Mouse (Mus musculus) ES-E14 (cell line): ENCODE measurements at regions not wholly inside any gene's neighbourhood (a gene's known extent, or its start where the extent isn't known, plus 50 kb on each side); places are given as distances from the start of the nearest gene placed in this dataset.

Experiments used
- DNase-seq: peaks from one replicate; pipeline ENCODE4 v3.0.0-alpha.2; 2013; ENCODE audit warnings: low read depth, low spot score
- H3K27ac ChIP-seq: 2 replicates; pipeline ENCODE4 v1.5.1; 2012; ENCODE audit warnings: low read depth, mild to moderate bottlenecking, low read length, moderate library complexity, mixed read lengths; ENCODE audit not compliant: poor library complexity, insufficient read depth, severe bottlenecking
- H3K36me3 ChIP-seq: 2 replicates; pipeline ENCODE4 v1.6.1; 2012; ENCODE audit warnings: mild to moderate bottlenecking, low read length, moderate library complexity, mixed read lengths; ENCODE audit not compliant: control insufficient read depth, poor library complexity, insufficient read depth, severe bottlenecking
- H3K4me1 ChIP-seq, 2 experiments: fragments of 150-350 bp in 1 of 2; sonication (generic) in 1 of 2; 2 replicates each; pipeline ENCODE4 v1.6.1; 2012; ENCODE audit warnings: low read length in 2 of 2, mild to moderate bottlenecking in 1 of 2, mixed read lengths in 1 of 2; ENCODE audit not compliant: control insufficient read depth in 2 of 2, insufficient read depth in 2 of 2, poor library complexity in 1 of 2
- H3K4me3 ChIP-seq, 2 experiments: fragments of 150-350 bp in 1 of 2; sonication (generic) in 1 of 2; 2 replicates each; pipeline ENCODE4 v1.5.1; 2012; ENCODE audit warnings: low read length in 2 of 2, low read depth in 1 of 2, mild to moderate bottlenecking in 1 of 2, mixed read lengths in 1 of 2; ENCODE audit not compliant: insufficient read depth in 1 of 2, poor library complexity in 1 of 2, severe bottlenecking in 1 of 2
- H3K9ac ChIP-seq: 2 replicates; pipeline ENCODE4 v1.6.1; 2012; ENCODE audit warnings: low read depth, mild to moderate bottlenecking, low read length, mixed read lengths; ENCODE audit not compliant: poor library complexity, insufficient read depth, severe bottlenecking
- H3K9me3 ChIP-seq: fragments of 150-350 bp; sonication (generic); 2 replicates; pipeline ENCODE4 v1.6.1; 2012; ENCODE audit warnings: low read depth, mild to moderate bottlenecking, low read length; ENCODE audit not compliant: control insufficient read depth, insufficient read depth
- CHD2 ChIP-seq: IDR thresholded peaks from 2 replicates; pipeline ENCODE4 v1.6.1; 2014; ENCODE audit warnings: mild to moderate bottlenecking, low read depth, low read length, inconsistent platforms
- HCFC1 ChIP-seq: IDR thresholded peaks from 2 replicates; pipeline ENCODE4 v1.6.1; 2012; ENCODE audit warnings: low read length, inconsistent platforms, borderline replicate concordance; ENCODE audit not compliant: insufficient read depth
- MAFK ChIP-seq: IDR thresholded peaks from 2 replicates; pipeline ENCODE4 v1.6.1; 2014; ENCODE audit warnings: mild to moderate bottlenecking, low read depth, low read length, inconsistent platforms; ENCODE audit not compliant: insufficient read depth
- ZC3H11A ChIP-seq: IDR thresholded peaks from 2 replicates; pipeline ENCODE4 v1.6.1; 2012; ENCODE audit warnings: low read depth, mild to moderate bottlenecking, inconsistent platforms, low read length, borderline replicate concordance
- ZNF384 ChIP-seq: IDR thresholded peaks from 2 replicates; pipeline ENCODE4 v1.6.1; 2012; ENCODE audit warnings: low read depth, low read length, inconsistent platforms
- in situ Hi-C, 2 experiments: fragments of 600-800 bp; cut with MboI; formaldehyde crosslinking; loops; one replicate each; pipeline ENCODE4 v1.15.1; 2025; ENCODE audit warnings: low sequenced_read_pairs in 2 of 2, inconsistent platforms in 1 of 2; ENCODE audit not compliant: unreplicated experiment in 2 of 2

DNA sequence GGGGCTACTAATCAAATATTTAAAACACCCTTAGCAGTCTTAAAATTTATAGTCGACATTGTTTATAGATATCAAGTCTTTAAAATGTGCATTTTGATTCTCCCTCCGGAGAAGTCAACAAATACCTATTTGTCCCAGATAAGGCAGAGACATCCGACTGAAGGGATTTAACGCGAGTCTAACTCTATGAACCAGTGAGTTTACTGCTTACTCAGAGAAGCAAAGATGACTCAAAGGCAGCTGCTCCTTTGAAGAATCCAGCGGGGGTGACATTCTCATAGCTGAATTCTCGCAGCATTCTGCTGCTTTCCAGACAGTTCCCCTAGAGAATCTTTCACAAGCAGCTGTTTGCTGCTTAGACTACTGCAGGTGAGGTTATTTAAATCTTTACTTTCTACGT lies 759.6 kb downstream of the Pdha2 start:
- Histone ChIP-seq H3K9ac (no peak overlapping the region), H3K4me1 (no peaks in the 10 kb centered on the region), H3K9me3 (no peaks in the 10 kb centered on the region), H3K36me3 (no peaks in the 10 kb centered on the region), H3K4me3 (no peak overlapping the region), H3K27ac (no peak overlapping the region)
- in situ Hi-C loops, result no loop called here
- no peak for TF ChIP-seq MAFK
- TF ChIP-seq ZNF384, result no peak
- TF ChIP-seq HCFC1, result no peak
- no peak for TF ChIP-seq ZC3H11A
- no peak for TF ChIP-seq CHD2
- DNase-seq, result no peak

DNA sequence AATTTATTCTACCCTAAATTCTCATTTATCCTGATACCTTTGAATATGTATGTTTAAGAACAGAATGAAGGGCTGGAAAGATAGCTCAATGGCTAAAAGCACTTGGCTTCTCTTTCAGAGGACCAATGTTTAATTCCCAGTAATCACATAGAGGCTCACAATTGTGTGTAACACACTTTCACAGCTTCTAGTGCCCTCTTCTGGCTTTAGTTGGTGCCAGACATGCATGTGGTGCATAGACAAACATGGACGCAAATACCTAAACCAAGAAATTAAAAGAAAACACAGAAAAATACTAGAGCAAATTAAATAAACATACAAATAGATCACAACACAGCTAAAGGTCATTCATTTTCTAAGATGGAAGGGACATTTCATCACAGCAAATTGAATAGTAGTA lies 761.0 kb downstream of the Pdha2 start:
- in situ Hi-C loops, result no loop called here
- no peak overlapping the region for H3K9ac ChIP-seq
- H3K9me3 ChIP-seq, result no peaks in the 10 kb centered on the region
- H3K4me3 ChIP-seq, result no peak overlapping the region
- TF ChIP-seq MAFK, result no peak
- no peak for TF ChIP-seq ZC3H11A
- no peak for TF ChIP-seq ZNF384
- TF ChIP-seq HCFC1, result no peak
- TF ChIP-seq CHD2, result no peak
- H3K4me1 ChIP-seq, result no peaks in the 10 kb centered on the region
- H3K27ac ChIP-seq, result no peak overlapping the region
- no peak for DNase-seq
- H3K36me3 ChIP-seq, result no peaks in the 10 kb centered on the region

DNA sequence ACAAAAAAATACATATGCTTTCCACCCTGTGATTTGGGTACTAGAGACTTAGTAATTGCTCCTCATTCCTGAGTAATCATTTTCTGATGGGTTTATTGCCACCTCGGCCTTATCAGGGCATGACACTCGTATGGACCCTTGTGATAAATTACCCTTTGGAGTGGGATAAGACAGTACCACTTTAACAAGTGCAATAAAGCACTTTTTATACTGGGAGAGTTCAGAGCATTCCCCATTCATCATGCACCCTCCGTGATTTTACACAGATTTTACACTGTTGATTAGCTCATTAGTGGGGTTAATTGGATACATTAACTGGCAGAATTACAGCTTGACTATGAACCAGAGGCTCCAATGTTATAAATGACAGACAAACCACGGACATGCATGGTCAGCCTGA lies 802.9 kb downstream of the Pdha2 start:
- DNase-seq, result no peak
- in situ Hi-C loops, result no loop called here
- H3K36me3 ChIP-seq, result no peaks in the 10 kb centered on the region

More for the DNA sequence above, 802.9 kb downstream of the Pdha2 start:
- Histone ChIP-seq H3K4me3 (no peak overlapping the region), H3K4me1 (no peaks in the 10 kb centered on the region), H3K27ac (no peak overlapping the region), H3K9ac (no peak overlapping the region), H3K9me3 (no peaks in the 10 kb centered on the region)
- TF ChIP-seq CHD2, result no peak
- TF ChIP-seq ZNF384, result no peak
- TF ChIP-seq HCFC1, result no peak
- TF ChIP-seq ZC3H11A, result no peak
- no peak for TF ChIP-seq MAFK
